Mouse (Mus musculus): ENCODE data around the gene Dlx3.

The Dlx3 gene

GRCm38 (mm10) chr11:95157872-95158271 is 38.0 kb downstream of the Dlx3 start:
- no peak for DNase-seq

DNA sequence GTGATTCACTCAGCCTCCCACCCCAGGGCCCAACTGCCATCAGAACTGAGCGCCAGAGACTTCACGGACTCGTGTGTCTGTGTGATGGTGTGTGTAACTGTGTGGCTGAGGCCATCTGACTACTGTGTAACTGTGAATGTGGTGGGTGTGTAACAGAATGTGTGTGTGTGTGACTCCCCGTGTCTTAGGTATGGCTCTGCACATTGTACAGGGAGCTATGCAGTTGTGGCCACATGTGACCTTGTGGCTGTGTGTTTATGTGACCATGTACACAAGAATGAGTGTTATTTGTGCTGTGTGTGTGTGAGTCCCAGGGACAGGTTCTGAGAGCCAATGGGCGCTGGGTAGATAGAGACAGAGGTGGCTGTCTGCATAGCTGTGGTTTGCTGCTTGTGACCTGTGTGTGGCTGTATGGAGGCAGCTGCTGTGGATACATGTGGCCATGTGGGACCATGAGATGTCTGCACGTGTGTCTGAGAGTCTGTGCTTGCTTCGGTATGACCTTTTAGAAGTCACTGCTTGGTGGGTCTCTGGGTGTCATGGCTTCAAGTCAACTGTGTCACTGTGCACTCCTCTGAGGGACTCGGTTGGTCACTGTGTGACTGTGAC is 39.9 kb downstream of the Dlx3 start:
- DNase-seq = no peak

DNA sequence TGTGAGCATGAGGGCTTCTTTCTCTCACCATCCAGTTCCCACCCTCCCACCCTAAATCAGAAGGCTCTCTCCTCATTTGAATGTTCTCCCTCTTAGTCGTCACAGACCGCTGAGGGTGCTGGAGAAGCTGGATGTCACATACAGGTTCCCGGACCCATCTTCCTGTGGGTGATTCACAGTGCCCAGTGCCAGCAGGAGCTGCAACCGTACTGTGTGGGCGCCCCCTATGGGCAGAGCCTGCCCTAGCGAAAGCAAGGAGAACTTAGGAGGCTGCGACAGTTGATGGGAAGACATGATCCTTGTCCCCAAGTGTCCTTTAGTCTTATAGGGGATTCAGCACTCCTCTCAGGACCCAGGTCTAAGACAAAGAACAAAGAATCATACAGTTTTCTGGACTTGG is 40.8 kb downstream of the Dlx3 start:
- peak in 1 of 2 experiments; percentile 36 for DNase-seq

- DNase-seq = no peak
Measured at GRCm38 (mm10) chr11:95161708-95162107, 41.8 kb downstream of the Dlx3 start.

DNA sequence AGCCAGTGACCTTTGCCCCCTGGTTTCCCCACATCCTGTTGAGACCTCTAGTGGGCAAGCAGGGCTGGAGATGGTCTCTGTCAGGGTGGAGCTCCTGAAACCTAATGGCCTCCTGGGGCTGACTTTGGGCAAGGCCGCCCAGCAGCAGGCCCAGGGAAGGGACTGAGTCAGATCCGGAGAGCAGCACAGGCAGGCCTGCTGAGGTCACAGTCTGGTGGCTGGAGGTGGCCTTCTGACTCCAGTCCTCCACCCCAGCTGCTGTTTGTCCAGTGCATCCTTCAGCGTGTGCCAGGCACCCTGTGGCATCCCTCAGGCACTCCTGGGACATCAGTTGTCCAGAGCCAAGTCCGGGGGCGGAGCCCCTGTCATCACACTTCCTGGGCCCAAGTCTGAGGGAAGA is 45.9 kb downstream of the Dlx3 start:
- DNase-seq = no peak
